Mouse (Mus musculus) embryo, embryonic 10 days (tissue): ENCODE measurements at regions not wholly inside any gene's neighbourhood (a gene's known extent, or its start where the extent isn't known, plus 50 kb on each side); places are given as distances from the start of the nearest gene placed in this dataset.

ENCODE experiments used
- DNase-seq: peaks from one replicate; pipeline ENCODE4 v3.0.0-alpha.2; 2015; ENCODE audit warnings: low spot score

GRCm38 (mm10) chr12:56472856-56473647 is 63.7 kb downstream of the Nkx2-1 start:
- no peak for DNase-seq

DNA sequence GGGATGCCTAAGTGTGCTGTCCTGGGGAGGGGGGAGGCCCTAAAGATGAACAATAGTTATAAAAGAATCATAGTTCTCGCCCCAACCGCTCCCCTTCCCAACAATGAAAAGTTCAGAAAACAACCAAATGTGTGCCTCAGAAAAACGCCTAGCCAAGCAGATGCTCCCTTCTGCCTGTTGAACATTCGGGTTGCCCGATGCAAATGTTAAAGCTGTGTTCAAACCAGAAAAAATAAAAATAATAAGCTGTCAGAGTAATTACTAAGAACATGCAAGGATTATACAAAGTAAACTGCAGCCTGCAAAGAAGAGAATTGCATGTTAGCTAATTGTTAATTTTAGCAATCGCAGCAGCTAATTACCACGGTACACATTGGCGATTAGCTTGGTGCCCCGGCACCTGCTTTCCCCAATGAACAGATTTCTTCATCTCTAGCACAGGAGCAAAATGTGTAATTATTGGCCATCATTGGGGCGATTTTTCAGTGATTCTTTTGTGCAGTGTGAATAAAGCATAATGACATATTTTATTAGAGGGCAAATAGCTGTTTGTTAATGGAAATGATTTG is 65.7 kb downstream of the Nkx2-1 start:
- no peak for DNase-seq

DNA sequence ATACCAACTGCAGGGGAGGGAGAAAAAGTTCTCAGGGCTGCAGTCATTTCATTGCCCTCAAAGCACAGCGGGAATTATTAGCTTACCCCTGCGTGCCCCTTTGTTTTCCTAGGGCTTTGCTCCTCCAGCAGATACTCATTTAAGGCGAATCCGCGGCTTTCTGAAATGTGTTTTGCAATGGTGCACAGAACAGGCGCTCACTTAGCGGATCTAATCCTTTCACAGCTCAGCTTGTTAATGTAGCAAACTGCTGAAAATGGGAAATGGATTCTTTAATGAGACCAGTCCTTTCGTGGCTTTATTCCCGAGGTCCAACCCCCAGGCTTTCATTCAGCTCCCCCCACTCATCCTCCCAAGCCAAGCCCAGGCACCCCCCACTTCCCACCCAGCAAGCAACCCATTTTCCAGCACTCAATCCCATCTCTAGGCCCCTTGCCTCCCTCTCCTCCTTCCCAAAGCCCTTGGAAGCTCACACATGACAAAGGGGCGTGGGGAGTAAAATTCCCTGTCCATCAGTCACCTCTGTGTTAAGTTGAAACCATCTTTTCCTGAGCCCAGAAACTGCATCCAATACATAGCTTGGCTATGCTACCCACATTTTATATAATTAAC is 77.1 kb downstream of the Nkx2-1 start:
- peak; percentile 58 for DNase-seq

- DNase-seq = peak; percentile 77
Measured at GRCm38 (mm10) chr12:56458665-56459507, 77.8 kb downstream of the Nkx2-1 start.

DNA sequence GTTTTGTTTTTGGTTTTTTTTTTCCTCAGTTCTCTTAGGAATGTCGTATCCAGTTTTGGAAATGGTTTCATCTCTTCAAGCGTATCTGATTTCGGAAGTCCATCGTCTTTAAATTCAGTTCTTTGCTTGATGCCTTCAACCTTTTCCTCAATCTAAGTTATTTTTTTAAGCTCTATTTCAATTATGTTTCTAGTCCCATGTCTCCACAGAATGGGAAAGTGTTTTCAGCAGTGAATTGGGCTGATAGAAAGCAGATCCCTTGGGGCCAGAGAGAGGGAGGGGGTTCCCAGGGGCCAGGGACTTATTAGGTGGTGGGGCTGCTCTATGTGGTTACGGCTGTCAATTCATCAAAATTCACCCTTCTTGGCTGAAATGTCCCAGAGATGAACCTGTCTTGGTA is 78.8 kb downstream of the Nkx2-1 start:
- DNase-seq = no peak

DNA sequence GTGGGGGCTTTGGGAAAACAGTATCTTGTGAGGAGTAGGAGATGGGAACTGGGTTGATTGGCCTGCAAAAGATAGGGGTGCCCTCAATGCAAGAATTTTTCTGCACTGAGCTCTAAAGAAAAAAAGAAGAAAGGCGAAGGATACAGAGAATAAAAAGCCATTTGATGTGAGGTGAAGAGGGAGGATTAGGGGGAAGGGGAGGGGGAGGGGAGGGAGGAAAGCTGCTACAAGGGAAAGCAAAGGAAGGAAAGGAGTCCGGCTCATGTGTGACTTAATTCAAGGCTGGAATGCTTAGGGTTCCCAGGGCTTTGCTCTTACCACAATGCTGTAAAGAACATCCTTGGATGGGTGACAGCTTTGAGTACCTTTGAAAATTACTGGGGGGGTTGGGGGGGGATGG is 79.4 kb downstream of the Nkx2-1 start:
- DNase-seq = peak; percentile 51

DNA sequence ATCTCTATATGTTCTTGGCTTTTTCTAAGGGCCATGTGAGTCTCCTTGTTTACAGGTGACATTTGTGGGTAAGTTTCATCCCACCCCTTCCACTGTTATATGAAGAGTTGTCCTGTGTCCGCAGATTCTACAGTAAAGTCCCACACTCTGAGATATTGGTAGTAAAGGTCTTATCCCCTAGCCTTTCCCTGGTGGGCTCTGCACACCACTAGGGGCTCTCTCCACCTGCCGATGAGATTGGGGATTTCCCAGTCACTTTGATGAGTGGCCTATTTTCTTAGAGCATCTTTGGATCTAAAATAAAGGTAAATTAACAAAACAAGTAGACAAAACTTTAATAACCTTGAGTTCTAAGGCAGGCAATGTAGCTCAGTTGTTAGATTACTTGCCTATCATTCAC is 86.4 kb downstream of the Nkx2-1 start:
- DNase-seq = no peak

GRCm38 (mm10) chr12:56448786-56449564 is 87.7 kb downstream of the Nkx2-1 start:
- no peak for DNase-seq

DNA sequence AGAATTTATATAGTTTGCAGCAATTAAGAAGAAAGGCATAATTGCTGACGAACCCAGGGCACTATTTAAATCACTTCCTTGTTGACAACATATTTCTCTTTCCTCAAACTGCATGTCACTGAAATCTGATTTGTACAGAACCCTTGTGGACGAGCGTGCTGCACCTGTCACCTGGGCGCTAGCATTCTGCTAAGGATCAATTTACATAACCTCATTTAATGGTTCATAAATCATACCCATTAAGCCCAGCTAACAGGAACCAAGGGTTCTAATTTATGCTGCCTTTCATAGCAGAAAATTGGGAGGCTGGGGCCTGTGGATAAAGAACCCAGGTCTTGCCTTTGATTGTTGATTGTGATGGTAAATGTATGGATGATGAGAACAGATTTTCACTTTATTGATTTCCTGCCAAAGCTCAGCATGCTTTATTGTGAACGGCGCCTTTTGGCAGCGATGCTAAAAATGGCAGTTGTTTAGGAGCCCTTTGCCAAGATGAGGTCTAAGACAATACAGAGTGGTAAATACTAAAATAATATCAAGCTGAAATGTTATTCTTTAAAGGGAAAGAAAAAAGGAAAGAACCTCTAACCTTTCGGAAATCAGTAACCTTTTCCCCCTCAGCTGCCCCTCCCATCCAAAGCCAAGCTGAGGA is 95.4 kb downstream of the Nkx2-1 start:
- DNase-seq = no peak

- peak; percentile 71 for DNase-seq
Measured at GRCm38 (mm10) chr12:56440068-56440847, 94.6 kb upstream of the Mbip start.

GRCm38 (mm10) chr12:56438384-56438783 is 92.7 kb upstream of the Mbip start:
- no peak for DNase-seq

- DNase-seq = no peak
Measured at GRCm38 (mm10) chr12:56437975-56438374, 92.3 kb upstream of the Mbip start.

GRCm38 (mm10) chr12:56426681-56427246 is 81.1 kb upstream of the Mbip start:
- DNase-seq = no peak

DNA sequence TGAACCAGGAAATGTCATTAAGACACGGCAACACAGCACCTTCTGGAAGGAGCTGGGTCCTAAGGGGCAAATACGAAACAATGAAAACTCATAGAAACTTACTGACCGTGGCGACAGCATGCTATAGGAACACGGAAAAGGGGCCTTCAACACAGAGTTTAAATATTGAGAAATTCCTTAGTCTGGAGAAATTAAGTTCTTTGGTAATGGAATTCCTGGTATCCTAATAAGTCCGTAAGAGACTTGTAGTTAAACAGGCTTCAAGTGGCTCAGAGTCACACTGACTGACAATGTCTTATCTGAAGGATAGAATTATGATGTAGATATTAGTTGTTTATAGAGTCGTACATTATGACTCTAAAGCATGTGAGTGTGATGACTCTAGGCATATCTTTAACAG is 70.4 kb upstream of the Mbip start:
- DNase-seq = no peak

DNA sequence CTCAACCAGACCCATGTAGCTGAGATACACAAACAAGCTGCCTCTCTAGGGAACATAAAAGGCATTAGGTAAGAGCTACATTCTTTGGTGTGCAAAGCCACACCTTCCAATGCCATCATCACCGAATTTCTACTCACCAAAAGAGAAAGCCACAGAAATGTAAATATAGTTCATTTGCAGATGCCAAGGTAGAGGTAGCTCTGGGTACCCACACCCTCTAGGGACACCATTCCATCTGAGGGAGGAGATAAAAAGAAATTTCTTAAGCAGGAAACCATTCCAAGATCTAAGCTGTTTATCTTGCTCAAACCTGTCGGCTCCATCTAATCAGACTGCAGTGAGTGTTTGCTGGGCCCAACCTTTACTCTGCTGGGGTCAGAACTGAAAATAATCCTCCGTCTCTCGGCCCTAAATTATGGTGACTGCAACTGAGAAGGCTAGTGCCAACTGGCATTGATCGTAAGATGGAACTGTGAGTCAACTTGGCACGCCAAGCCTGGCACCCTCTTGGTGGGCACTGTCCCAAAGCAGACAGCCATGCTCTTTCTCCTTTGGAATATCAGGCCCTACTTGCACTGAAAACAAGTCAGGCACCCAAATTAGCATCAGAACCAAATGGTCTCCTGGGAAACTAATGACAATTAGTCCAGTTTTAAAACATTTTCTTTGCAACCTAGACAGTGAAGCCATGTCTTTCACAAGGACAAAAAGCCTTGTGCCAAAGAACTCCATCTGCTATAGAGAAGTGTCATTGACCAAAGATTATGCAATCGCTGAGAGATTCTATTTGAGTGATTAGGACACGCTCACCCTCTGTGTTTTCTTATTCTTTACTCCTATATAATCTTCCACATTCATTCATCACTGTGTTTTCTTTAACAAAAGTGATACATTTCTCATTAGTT is 69.4 kb upstream of the Mbip start:
- no peak for DNase-seq

GRCm38 (mm10) chr12:56405658-56406057 is 60.0 kb upstream of the Mbip start:
- no peak for DNase-seq

GRCm38 (mm10) chr12:56404833-56405232 is 59.1 kb upstream of the Mbip start:
- DNase-seq = peak; percentile 65

DNA sequence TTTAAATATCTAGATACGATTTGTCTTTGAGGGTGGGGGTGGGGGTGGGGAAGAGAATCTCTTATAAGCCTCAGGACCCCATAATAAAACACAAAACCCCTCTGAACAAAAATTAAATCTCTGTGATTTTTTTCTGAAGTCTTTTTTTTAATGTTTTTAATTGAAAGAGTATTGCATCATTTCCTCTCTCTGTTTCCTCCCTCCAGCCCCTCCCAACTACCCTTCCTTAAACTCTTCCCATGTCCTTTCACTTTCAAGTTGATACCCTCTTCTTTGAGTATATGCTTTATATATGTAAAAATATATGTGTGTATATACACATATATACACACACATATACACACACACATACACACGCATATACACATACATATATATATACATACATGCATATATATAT is 58.6 kb upstream of the Mbip start:
- no peak for DNase-seq

DNA sequence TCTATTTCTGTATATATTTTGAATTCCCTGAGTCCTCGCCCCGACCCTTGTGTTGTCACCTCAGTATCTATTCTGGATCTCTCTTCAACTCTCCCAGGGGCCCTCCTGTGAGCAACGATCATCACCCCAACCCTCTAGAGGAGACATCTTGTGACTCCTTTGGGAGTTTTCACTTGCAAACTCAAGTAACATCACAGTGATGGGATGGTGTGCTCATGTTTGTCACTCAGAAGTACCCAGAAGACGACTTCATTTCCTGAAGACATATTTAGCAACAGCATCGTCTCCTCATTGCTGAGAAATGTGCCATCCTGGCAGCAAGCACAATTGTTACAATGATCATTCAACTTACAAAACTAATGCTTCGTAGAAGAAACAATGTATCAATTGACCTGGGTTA is 57.9 kb upstream of the Mbip start:
- DNase-seq = no peak
